Mouse (Mus musculus) megakaryocyte-erythroid progenitor cell, adult 5-6 weeks (primary cell): ENCODE data around the gene Hist1h4k. TPM values are rescaled to one million over a fixed set of nuclear protein-coding genes. Genes with fewer than 3 reads are reported as not detected.
"Not testable (repeated sequence)": the region's sequence is repeated elsewhere in the genome, so short reads cannot be mapped to it uniquely, and the experiment has no call there.

Source experiments
- ATAC-seq: replicated peaks from 2 replicates; pipeline ENCODE4 v1.8.0; 2016; ENCODE audit warnings: mild to moderate bottlenecking, inconsistent platforms; ENCODE audit not compliant: severe bottlenecking, poor library complexity, low FRiP score, low TSS enrichment
- total RNA-seq, 2 experiments: library from RNA; stranded (forward) in 1 of 2; stranded (reverse) in 1 of 2; fragments of 200-1000, 215-1000 nt in 1 of 2; fragments of >200 nt in 1 of 2; fragmentation: Nextera tagmentation in 1 of 2; gene quantifications; 2 replicates each; pipeline ENCODE4 v1.2.3; 2014 to 2017

Hist1h4k gene
- total RNA-seq, 2 experiments from 2014 or later, result 396 to 1,651 TPM

GRCm38 (mm10) chr13:21722993-21723836, 27.1 kb downstream of the Hist1h4k start:
- ATAC-seq, result no peak

GRCm38 (mm10) chr13:21722373-21722925, 27.9 kb downstream of the Hist1h4k start:
- peak; percentile 39 for ATAC-seq

GRCm38 (mm10) chr13:21721757-21722372, 28.4 kb downstream of the Hist1h4k start, which contains the start of gene Hist1h2bm:
TSS of gene Hist1h2bm (plus strand) at chr13:21722044.
- ATAC-seq, result peak; percentile 91

- ATAC-seq, result not testable (repeated sequence)
Measured at GRCm38 (mm10) chr13:21721107-21721756, 29.1 kb downstream of the Hist1h4k start.

DNA sequence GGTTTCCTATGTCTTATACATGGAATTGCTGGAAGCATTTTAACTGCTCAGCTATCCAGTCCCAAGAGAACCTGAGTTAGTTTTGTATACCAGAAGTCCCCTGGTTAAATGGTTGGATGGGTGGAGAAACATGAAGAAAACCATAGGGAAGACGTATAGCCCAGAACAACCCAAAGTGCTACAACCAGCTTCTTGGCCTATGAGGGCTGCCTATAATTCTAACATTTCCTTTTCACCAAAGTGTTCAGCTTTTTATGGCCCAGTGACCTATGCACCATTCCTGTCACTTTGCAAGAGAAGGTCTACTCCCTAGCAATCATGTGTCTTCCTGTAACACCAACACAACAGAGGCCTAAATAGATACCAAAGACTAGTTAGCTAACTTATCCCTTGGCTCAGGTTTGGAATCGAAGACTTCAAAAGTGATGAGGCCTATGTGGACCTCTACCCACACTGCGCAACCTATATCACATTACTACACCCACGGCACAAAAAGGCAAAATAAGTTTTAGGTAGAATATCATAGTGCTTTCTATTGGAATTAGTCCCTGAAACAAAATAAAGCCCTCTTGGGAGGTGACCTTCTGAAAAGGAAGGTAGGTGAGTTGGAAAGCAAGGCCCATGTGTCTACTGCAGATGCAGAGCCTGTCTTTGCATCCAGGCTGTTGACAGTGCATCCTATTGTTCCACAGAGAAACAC, 31.8 kb downstream of the Hist1h4k start:
- no peak for ATAC-seq

GRCm38 (mm10) chr13:21717397-21718357, 32.6 kb downstream of the Hist1h4k start, which contains the start of gene Hist1h3h:
TSS of gene Hist1h3h (plus strand) at chr13:21717659.
- peak; percentile 35 for ATAC-seq

DNA sequence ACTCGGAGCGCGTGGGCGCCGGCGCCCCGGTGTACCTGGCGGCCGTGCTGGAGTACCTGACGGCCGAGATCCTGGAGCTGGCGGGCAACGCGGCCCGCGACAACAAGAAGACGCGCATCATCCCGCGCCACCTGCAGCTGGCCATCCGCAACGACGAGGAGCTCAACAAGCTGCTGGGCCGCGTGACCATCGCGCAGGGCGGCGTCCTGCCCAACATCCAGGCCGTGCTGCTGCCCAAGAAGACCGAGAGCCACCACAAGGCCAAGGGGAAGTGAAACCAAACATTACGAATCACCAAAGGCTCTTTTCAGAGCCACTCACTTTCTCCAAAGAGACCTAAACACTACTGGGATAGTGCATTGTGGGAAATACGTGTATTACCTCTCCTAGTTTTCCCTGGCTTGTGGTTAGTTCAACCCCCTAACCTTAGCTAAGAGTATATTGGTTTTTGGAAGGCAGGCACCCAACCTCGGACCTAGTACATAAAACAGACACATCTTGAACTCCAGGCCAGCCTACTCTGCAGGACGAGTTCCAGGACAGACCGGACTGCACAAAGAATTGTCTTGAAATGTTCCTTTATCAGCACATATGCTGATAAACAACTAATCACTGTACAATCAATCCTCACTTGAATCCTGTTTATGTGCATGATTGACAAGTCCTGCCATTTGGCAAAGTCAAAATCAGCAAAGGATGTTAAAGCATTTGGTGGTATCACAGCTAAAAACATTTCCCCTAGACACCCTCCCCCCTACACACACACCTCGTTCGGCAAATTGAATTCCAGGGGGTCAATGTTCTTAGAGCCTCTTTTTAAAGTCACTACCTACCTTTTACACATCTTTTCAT, 33.5 kb downstream of the Hist1h4k start:
- ATAC-seq, result peak; percentile 19

GRCm38 (mm10) chr13:21715864-21716539, 34.3 kb downstream of the Hist1h4k start, which contains the start of the genes Hist1h2bl and Hist1h2ai:
TSS of gene Hist1h2bl (minus strand) at chr13:21716143.
TSS of gene Hist1h2ai (plus strand) at chr13:21716422.
- ATAC-seq, result peak; percentile 79

- 0 out of 2 replicates have a peak, but pooled peaks have one; percentile 11 for ATAC-seq
Measured at GRCm38 (mm10) chr13:21715131-21715863, 35.0 kb downstream of the Hist1h4k start.

DNA sequence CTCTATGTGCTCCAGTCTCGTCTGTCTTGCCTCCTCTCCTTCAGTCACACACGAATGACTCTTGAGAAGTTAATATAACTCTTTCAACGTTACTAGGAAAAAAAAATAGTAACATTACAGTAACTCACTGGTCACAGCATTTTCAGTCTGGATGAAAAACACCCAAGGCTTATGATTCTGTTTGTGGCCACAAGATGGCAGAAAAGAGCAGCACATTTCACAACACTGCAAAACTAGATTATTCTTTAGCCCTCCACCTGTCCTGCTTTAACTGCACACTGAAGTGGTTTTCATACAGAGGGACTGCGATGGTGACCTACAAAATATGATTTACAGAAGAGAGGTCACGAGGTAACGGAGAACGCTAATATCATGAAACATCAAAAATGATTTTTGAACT, 35.6 kb downstream of the Hist1h4k start:
- peak; percentile 27 for ATAC-seq

- peak; percentile 27 for ATAC-seq
Measured at GRCm38 (mm10) chr13:21711698-21712097, 38.6 kb downstream of the Hist1h4k start.

DNA sequence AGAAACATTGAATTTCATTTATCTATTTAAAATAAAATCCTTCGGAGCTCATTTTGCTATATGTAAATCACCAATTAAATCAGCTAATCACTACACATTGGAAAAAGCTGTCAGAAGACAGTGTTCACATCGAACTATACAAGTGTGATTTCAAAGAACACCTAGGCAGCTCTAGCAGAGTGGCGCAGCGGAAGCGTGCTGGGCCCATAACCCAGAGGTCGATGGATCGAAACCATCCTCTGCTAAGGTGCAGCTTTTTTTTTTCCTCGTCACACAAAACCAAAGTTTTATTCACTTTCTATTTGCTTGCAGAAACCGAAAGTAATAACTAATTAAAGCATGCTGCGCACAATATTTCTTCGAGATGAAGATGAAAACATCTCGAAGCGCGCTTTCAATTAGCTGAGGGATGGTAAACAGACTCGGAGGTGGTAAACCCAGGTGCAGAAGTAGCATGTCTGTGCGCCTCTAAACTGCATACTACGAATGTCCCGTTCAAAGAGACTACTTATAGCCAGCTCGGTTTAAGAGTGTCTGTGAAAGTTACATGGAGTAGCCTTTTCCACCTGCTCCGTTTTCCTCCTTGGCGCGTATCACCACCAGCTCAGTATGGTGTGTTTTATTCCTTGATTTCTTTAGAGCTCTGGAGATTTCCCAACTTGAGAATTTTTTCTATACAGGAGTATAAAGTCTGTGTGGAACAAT, 39.3 kb downstream of the Hist1h4k start:
- ATAC-seq, result peak; percentile 17; the same call in 1 of the 2 replicates

DNA sequence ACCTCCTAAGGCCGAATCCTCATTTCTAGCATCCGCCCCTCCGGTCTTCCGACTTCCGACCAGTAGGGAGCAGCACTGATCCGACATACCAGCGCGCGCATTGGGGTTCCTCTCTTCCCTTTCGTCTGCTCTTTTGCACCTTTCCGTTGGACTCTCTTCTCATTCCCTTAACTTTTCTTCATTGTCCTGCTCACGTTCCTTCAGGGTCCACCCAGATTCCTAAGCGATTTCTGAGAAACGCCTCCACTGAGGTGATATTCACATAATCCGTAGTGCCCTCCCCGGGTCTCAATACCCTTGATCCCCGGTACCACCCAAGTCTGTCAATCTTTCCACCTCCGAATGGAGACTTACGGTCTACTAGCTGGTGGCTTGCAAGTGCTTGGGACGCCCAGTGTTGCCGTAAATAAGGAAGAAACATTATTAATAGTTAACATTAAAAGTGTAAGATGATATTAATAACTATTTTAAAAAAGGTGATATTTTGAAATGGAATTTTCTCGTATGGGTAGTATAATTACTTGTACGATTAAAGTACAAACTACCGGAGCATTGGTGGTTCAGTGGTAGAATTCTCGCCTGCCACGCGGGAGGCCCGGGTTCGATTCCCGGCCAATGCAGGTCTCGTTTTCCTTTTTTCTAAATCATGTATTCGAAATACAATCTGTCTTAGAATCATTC, 40.1 kb downstream of the Hist1h4k start:
- peak; percentile 80 for ATAC-seq

GRCm38 (mm10) chr13:21706669-21707068, 43.6 kb downstream of the Hist1h4k start:
- ATAC-seq, result no peak
